Mouse (Mus musculus) large intestine, adult 2 months (tissue): ENCODE measurements at regions not wholly inside any gene's neighbourhood (a gene's known extent, or its start where the extent isn't known, plus 50 kb on each side); places are given as distances from the start of the nearest gene placed in this dataset.

ENCODE experiments used
- DNase-seq: peaks from one replicate; pipeline ENCODE4 v3.0.0-alpha.2; 2012; ENCODE audit warnings: low read depth, low spot score
- WGBS: fragments of 180-500 bp; shearing (Covaris S2); methylation state at CpG from one replicate; pipeline ENCODE4 v1.1.7; 2018; 5-methylcytosine and 5-hydroxymethylcytosine counted together

DNA sequence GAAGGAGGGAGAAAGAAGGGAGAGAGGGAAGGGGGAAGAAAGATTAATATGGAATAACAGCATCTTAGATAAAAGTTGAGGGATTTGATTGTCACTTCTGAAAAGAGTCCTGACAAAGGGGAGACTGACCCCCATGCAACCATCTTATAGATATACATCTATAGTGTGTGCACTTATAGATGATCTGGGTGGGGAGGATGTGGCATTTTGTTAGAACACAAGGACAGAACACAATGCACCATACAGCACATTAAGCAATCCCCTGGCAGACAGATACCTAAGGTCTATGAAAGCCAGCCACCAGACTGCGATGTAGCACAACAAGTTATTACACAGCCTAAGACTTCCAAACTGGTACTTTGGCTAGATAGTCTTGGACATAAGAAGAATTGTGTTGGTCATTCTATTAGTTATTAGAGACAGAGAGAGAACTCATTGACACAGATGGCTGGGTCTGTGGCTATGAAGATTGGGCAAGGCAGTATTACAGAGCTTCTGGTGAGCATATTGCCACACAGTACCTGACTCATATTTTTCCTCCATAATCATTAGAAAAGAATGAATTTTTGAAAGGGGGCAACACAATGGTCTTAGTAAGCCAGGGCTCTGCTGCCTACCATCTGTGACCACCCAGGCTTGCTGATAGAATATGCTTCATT lies 126.3 kb upstream of the Itgb1 start:
- no peak for DNase-seq
- WGBS, result 100% methylated on average over 1 of the region's 1 CpGs

DNA sequence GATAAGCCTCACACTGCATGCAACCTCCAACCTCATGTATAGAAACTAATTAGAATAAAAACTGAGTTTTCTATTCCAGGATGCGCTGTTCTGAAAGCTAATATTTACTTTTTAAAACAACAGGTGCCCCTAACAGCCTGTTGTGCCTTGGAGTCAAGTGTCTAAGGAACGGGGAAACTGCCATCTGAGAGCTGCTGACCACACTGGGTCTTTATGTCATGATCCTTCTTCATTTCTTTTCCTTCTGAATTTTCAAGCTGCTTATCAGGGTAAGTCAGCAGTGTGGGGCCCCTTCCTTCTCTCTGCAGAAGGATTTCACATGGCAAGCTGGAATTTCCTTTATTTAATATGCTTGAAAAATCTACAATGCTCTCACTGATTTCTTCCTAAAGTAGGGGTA lies 125.0 kb upstream of the Itgb1 start:
- DNase-seq, result no peak
- 34% methylated on average over 2 of the region's 2 CpGs for WGBS

DNA sequence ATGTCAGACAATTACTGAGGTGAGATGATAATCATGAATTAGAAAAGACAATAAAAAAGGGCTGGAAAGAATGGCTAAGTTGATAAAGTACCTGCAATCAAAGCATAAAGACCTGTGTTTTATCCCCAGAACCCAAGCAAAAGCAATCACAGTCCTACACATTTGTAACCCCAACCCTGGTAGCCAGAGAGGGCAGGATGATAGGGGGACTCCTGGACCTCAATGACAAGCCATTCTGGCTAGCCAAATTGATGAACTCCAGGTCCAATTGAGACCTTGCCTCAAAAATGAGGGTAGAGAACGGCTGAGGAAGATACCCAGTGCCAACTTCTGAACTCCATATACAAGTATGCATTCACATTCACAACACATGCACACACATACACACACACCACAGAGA lies 124.4 kb upstream of the Itgb1 start:
- DNase-seq, result no peak
- 75% methylated on average over 1 of the region's 1 CpGs for WGBS

DNA sequence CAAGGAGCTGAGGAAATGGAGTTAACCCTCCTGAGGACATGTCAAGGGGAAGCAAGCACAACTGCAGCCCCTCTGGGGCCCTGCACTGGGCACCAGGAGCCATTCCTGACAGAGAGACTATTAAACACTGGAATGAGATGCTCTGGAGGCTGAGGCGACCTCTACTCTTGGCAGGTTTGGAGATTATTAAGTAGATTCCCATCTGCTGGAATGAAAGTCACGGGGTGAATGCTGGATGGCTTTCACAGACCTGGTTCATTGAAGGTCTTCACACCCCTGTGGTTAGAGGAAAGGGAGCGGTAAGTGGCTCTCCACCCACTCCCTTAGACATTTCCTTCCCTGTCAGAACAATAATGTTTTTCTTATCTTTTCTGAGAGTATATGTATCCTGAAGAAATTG lies 122.8 kb upstream of the Itgb1 start:
- WGBS, result 47% methylated on average over 3 of the region's 3 CpGs
- no peak for DNase-seq

DNA sequence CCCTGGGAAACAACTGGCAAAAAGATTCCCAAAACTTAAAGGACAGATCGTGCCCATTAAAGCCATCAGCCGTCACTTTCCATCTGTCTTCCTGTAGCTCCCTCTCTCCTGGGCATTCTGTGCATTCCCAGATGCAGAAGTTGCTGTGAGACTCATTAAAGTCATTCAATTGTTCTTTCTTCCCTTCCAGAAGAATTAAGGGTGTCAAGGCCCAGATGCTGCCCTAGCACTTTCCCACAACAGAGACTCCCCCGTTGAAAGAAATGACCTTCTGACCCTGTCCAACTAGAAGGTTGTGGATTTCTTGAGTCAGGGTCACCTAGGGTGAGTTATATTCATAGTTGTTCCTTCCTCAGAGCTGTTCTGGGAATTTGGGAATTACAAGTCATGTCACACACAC lies 121.7 kb upstream of the Itgb1 start:
- WGBS, result 73% methylated on average over 3 of the region's 3 CpGs
- no peak for DNase-seq

DNA sequence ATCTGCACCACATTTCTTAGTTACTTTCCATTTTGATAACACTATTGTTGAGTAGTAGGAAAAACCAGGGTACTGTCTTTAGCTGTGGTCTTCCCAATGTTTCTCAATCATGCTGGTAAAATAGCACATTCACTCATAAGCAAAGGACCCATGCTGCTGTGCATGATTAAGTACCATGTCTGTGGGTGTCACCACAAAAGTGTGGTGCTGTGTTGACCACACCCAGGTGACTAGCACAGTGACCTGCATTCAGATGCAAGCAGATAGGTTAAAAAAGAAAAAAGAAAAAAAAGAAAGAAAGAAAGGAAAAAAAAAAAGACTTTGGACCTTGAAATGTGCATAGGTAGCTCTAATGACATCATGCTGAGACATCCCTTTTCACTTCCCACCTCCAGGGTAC lies 113.2 kb upstream of the Itgb1 start:
- DNase-seq, result no peak

DNA sequence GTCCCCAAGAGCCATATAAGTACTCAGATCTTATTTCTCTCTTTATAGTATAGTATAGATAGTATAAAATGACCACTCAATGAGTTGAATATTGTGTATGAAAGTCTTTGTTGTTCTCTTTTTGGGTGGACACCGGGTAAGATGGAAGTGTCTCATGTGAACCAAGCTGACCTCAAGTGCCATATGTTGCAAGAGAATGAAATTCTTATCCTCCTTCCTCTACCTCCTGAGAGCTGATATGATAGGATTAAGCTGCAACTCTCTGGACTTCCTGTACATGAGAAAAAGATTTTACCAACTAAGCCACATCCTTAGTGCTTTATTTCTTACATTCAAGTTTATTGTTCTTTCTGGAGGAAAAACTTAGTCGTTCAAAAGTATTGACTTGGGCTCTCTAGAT lies 91.3 kb upstream of the Itgb1 start:
- WGBS, result 74% methylated on average over 2 of the region's 2 CpGs
- no peak for DNase-seq

DNA sequence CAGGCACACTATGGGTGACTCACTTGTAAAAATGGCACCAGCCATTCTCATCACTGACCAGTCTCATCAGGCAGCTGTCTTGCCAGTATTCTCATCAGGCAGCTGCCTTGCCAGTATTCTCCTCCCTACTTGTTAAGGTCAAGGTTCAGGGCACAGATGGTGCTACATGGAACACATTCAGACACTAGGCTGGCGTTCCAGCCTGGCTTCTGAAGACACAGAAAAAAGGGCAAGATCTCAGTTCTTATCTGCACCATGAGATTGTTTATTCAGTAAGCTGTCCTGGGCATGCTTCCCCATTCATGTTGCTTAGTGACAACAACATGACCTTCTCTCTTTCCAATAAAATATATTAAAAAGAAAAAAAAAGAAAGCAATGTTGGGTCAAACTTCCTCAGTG lies 90.7 kb upstream of the Itgb1 start:
- peak; percentile 14 for DNase-seq
- WGBS, result 13% methylated on average over 1 of the region's 1 CpGs

DNA sequence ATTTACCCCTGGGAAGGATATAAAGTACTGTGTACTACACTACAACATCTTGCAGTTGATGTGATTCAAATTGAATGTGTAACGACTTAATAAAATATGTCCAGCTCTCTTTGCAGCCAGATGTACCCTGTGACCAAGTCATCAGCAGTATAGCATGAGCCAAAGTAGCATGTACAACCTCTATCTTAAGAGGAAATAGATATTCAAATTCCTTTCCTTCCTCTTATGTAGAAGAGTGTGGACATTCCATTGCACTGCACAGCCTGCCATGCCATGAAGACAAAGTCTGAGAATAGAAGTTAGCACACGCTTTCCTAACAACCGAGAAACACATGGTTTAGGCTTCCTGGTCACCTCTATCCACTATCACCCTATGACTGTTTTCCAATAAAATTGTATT lies 79.9 kb upstream of the Itgb1 start:
- no peak for DNase-seq
- WGBS, result 71% methylated on average over 3 of the region's 3 CpGs

DNA sequence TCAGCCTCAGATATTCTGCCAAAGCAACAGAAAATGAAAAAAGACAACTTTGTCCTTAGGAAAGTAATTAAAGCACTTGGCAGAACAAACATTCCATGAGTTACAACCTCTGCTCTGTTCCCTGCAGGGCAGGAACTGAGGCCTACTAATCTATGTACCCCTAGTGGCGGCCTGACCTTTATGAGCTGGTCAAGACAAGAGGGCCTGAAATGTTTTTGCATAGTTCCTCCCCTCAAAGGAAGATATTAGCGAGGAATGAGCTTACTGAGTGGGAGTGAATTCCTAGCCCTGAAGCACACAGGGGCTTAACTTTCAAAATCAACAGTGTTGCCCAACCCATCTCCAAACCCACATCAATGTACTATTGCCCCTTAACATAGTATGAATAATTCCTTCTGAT lies 76.6 kb upstream of the Itgb1 start:
- WGBS, result 77% methylated on average over 2 of the region's 2 CpGs
- DNase-seq, result no peak

DNA sequence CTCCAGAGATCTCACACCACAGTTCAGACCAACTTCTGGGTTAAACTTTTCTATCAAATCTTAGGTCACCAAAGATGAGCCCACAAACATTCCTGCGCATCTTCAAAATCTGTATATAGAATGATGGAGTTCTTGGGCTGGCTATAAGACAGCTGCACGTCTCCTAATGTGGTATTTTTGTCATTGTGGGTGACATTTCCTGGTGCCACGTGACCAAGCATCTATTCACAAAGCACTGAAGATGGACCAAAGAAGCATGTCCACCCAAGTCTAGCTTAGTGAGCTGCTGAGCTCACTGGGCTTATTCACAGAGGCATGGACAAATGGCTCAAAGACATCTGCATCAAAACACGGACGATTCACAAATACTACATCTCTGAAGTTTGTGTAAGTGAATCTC lies 72.8 kb upstream of the Itgb1 start:
- WGBS, result 68% methylated on average over 5 of the region's 5 CpGs
- no peak for DNase-seq

DNA sequence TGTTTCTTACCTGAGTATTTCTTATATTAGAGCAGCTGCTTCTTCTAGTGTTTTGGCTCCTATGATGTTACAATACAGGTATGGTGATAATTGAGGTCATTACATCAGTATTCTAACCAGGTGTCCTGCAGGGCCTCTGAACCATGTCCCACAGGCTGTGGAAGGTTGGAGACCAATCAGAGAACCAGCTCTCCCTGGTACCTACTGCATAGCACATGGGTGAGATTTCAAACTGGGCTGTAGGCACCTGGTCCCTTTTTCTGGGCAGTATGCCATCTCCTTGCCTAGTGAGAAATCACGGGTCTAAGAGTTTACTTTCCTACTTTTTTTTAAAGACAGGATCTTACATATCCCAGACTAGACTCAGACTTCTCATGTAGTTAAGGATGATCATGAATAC lies 67.6 kb upstream of the Itgb1 start:
- DNase-seq, result peak; percentile 39
- 11% methylated on average over 1 of the region's 1 CpGs for WGBS

DNA sequence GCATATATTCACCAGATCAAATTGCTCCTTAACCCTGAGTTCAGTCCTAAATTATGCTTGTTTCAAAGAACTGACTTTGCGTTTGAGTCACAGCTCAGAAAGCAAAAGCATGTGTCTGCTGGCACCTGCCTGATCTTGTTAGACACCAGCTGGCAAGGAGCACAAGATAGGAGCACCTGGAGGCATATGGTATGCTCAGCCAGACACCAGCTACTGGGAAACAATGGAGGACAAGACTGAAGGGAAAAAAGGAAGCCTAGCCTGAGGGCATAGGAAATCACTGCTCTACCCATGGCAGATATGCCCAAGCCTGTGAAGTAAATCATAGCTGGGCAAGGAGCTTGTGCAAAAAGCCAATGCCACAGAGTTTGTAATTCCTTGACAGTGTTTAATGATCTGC lies 66.4 kb upstream of the Itgb1 start:
- WGBS, result 32% methylated on average over 1 of the region's 1 CpGs
- DNase-seq, result no peak
